Mouse (Mus musculus) erythroblast, embryonic 14.5 days (primary cell): ENCODE measurements around the gene Nrarp. TPM values are rescaled to one million over a fixed set of nuclear protein-coding genes. Genes with fewer than 3 reads are reported as not detected.

Experiments
- H3K27me3 ChIP-seq: 2 replicates; pipeline ENCODE4 v1.6.1; 2012; ENCODE audit warnings: inconsistent platforms; ENCODE audit not compliant: control insufficient read depth
- H3K36me3 ChIP-seq: 2 replicates; pipeline ENCODE4 v1.6.1; 2012; ENCODE audit warnings: mild to moderate bottlenecking, inconsistent platforms; ENCODE audit not compliant: control insufficient read depth
- H3K4me1 ChIP-seq: 2 replicates; pipeline ENCODE4 v1.6.1; 2012; ENCODE audit warnings: inconsistent platforms; ENCODE audit not compliant: control insufficient read depth
- H3K4me3 ChIP-seq: replicated peaks from 2 replicates; pipeline ENCODE3; 2012; ENCODE audit warnings: moderate library complexity, mild to moderate bottlenecking, inconsistent platforms
- H3K9me3 ChIP-seq: 2 replicates; pipeline ENCODE4 v1.6.1; 2012; ENCODE audit warnings: low read length, inconsistent platforms, mixed read lengths; ENCODE audit not compliant: control insufficient read depth
- GATA1 ChIP-seq: IDR thresholded peaks from 2 replicates; pipeline ENCODE4 v1.6.1; 2012; ENCODE audit warnings: low read length, inconsistent platforms, mixed read lengths
- TAL1 ChIP-seq: IDR thresholded peaks from 3 replicates; pipeline ENCODE4 v1.6.1; 2012; ENCODE audit warnings: low read length, inconsistent platforms, mixed read lengths
- polyA plus RNA-seq: library from polyadenylated mRNA; stranded (reverse); fragments of >175 nt; gene quantifications from 2 replicates; pipeline ENCODE4 v1.2.3, GENCODE M21; 2012

The Nrarp gene
- polyA plus RNA-seq, 1 experiment = 0.49 TPM

DNA sequence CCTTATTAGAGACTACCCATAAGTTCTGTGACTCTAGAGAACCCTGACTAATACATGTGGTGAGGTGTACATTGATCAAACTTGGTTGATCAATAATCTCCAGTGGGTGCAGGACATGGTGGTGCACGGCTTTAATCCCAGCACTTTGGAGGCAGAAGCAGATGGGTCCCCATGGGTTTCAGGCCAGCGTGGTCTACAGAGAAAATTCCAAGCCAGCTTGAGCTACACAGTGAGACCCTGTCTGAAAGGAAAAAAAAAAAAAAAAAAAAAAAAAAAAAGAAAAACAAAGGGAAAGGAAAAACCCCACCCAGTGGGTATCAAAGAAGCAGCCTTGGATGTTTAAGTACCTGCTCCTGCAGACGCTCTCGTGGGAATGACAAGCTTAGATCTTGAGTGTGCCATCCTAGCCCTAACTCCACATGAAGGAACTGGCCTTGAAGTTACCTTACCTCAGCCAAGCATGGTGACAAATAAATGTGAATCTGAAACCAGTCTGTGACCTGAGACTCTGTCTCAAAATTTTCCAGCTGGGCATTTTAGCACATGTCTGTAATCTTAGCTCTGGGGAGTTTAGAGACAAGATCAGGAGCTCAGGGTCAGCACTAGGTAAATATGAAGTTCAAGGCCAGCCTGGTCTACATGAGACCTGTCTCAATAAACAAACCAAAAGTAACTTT, 29.1 kb upstream of the Nrarp start:
- TF ChIP-seq GATA1 (no peak), TAL1 (no peak; the same call in 2 of the 3 replicates)
- Histone ChIP-seq H3K36me3 (no peaks in the 10 kb centered on the region), H3K9me3 (no peaks in the 10 kb centered on the region), H3K4me1 (peaks cover 19% of the 10 kb centered on the region), H3K27me3 (no peaks in the 10 kb centered on the region), H3K4me3 (no peak overlapping the region)

DNA sequence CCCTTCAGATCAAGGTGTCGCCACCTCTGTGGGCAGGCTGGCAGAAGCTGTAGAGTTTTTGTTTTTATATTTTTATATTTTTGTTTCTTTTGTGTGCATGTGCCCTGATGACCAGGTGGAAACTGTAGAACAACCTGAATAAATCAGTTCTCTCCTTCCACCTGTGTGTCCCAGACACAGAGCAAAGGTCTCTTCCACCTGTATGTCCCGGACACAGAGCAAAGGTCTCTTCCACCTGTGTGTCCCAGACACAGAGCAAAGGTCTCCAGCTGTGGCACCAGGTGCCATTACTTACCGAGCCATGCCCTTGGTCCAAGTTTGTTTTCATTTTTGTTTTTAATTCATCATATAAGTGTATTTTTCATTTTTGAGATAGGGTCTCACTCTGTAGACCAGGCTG, 24.4 kb upstream of the Nrarp start:
- Histone ChIP-seq H3K4me1 (peaks cover 4% of the 10 kb centered on the region; the same call in 1 of the 2 replicates), H3K9me3 (no peaks in the 10 kb centered on the region), H3K27me3 (no peaks in the 10 kb centered on the region), H3K4me3 (no peak overlapping the region), H3K36me3 (no peaks in the 10 kb centered on the region)
- TF ChIP-seq GATA1 = no peak
- TF ChIP-seq TAL1 = no peak

DNA sequence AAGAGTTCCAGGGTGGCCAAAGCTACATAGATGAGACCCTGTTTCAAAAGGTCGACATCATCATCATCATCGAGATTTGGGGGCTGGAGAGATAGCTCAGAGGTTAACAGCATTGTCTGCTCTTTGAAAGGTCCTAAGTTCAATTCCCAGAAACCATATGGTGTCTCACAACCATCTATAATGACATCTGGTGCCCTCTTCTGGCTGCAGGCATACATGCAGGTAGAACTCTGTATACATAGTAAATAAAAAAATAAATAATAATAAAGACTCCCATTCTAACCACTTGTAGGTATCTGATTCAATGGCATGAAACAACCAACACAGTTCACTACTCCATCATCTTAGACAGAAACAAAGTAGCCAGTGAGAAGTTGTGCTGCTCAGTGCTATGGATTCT, 23.6 kb upstream of the Nrarp start:
- TF ChIP-seq GATA1 = no peak
- TF ChIP-seq TAL1 = no peak
- H3K9me3 ChIP-seq = no peaks in the 10 kb centered on the region
- peaks cover 4% of the 10 kb centered on the region; the same call in 1 of the 2 replicates for H3K4me1 ChIP-seq

DNA sequence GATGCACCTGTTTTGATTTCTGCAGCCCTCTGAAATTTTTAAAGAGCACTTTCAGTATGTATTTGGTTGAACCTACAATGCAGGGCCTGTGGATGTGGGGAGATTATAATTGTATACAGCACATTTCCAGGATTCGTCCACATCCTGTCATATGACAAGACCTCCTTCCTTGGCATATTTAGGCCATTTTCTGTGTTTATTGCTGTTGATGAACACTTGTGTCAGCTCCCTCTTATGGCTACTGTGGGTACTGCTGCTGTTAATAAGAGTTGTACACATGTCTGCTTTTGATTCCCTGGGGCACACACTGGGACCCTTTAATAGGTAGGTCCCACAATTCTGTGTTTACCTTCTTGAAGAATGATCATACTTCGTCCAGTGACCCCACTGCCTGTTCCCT, 22.9 kb upstream of the Nrarp start:
- Histone ChIP-seq H3K9me3 (no peaks in the 10 kb centered on the region), H3K4me3 (no peak overlapping the region), H3K4me1 (peaks cover 2% of the 10 kb centered on the region; the same call in 1 of the 2 replicates), H3K27me3 (no peaks in the 10 kb centered on the region), H3K36me3 (no peaks in the 10 kb centered on the region)
- TF ChIP-seq GATA1 = no peak

More for the DNA sequence above, 23.6 kb upstream of the Nrarp start:
- H3K36me3 ChIP-seq = no peaks in the 10 kb centered on the region
- H3K4me3 ChIP-seq = no peak overlapping the region
- no peaks in the 10 kb centered on the region for H3K27me3 ChIP-seq

DNA sequence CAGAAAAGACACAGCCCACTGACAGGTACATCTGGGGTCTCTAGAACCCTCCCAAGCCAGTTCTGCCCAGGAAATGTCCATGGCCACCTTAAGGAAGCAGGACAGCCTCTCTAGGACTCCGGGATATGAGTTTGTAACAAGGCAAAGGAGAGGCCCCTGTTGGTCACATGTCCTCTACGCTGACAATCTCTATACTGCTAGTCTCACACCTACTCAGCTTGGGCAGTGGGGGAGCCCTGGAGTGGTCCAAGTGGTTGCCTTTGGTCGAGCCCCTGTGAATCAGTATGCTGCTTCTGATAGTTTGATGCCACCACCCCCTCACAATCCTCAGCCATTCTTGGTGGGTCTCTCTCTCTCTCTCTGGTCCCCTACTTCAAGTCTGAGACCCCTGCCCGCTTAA, 13.1 kb upstream of the Nrarp start:
- Histone ChIP-seq H3K36me3 (no peaks in the 10 kb centered on the region), H3K4me3 (peak overlapping the region; percentile 58), H3K27me3 (peaks cover 15% of the 10 kb centered on the region), H3K4me1 (peaks cover 37% of the 10 kb centered on the region), H3K9me3 (no peaks in the 10 kb centered on the region)
- TF ChIP-seq GATA1 = no peak
- TF ChIP-seq TAL1 = no peak

DNA sequence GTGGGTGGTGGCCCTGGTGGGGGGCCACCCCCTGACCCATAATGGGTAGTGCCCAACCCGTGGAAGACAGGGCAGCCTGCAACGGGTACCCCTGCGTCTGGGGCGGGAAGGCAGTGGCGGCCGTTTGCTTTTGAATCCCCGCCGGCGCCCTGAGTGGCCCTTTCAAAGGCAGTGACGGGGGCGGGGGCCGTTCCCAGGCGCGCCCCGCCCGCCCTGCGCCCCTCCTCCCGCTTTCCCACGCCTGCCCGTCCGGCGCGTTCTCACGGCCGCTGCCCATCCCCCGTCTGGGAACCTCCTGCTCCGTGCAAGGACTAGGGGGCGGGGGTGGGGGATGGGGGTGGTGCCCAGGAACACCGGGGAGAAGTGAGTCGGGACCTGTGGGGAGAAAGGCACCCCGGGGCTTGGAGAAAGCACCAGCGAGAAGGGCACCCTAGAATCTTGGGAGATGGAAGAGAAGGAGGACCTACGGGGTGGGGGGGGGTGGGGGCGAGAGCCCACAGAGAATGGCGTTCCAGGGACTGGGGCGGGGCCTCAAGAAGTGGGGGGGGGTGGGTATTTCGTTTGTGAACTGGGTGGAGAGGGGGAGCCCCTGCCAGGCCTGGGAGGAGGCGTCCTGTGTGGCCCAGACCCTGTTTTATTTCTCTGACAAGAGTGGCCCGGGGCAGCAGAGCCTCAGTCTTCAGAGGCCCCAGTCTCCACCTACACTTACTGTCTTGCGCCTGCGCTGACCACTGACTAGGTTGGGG, 12.5 kb upstream of the Nrarp start:
- TF ChIP-seq GATA1 = no peak
- no peak for TF ChIP-seq TAL1

DNA sequence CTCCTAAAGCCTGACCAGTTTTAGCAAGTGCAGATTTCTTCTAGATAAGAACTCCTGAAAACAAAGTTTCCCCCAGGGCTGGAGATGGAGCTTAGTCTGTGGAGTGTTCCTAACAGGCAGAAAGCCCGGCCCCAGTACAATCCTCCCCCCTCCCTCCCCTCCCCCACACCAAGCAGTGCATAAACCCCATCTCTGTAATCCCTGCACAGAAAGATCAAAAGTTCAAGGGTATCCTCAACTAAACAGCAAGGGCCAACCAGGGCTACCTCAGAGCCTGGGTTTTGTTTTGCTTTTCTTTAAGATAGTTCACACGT, 11.9 kb upstream of the Nrarp start:
- peaks cover 48% of the 10 kb centered on the region for H3K4me1 ChIP-seq
- no peak for TF ChIP-seq GATA1
- no peak for TF ChIP-seq TAL1
- no peak overlapping the region for H3K4me3 ChIP-seq
- H3K9me3 ChIP-seq = no peaks in the 10 kb centered on the region
- H3K27me3 ChIP-seq = peaks cover 6% of the 10 kb centered on the region
- H3K36me3 ChIP-seq = no peaks in the 10 kb centered on the region

More for the DNA sequence above, 12.5 kb upstream of the Nrarp start:
- peaks cover 43% of the 10 kb centered on the region for H3K4me1 ChIP-seq
- H3K27me3 ChIP-seq = peaks cover 11% of the 10 kb centered on the region
- peak overlapping the region; percentile 58 for H3K4me3 ChIP-seq
- H3K9me3 ChIP-seq = no peaks in the 10 kb centered on the region
- no peaks in the 10 kb centered on the region for H3K36me3 ChIP-seq

DNA sequence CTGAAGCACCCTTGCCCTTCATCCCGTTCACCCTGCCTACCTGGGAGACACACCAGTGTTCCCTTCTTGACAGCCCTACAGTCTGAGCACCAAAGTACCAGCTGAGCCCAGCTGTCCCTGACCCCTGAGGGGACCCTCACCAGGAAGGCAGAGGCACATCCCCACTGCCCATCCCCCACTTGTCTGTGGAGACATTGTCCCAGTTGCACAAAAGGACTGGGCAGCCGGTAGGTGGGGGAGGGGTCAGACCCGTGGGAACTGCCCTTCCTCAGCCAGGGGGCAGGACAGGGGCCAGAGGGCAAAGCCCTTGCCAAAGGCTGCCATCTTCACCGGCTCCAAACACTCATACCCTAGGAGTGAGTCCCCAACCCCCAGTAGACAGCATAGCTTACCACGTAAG, 10.8 kb upstream of the Nrarp start:
- Histone ChIP-seq H3K36me3 (no peaks in the 10 kb centered on the region), H3K27me3 (no peaks in the 10 kb centered on the region), H3K4me3 (no peak overlapping the region), H3K4me1 (peaks cover 60% of the 10 kb centered on the region), H3K9me3 (no peaks in the 10 kb centered on the region)
- TF ChIP-seq TAL1 (no peak), GATA1 (no peak)

DNA sequence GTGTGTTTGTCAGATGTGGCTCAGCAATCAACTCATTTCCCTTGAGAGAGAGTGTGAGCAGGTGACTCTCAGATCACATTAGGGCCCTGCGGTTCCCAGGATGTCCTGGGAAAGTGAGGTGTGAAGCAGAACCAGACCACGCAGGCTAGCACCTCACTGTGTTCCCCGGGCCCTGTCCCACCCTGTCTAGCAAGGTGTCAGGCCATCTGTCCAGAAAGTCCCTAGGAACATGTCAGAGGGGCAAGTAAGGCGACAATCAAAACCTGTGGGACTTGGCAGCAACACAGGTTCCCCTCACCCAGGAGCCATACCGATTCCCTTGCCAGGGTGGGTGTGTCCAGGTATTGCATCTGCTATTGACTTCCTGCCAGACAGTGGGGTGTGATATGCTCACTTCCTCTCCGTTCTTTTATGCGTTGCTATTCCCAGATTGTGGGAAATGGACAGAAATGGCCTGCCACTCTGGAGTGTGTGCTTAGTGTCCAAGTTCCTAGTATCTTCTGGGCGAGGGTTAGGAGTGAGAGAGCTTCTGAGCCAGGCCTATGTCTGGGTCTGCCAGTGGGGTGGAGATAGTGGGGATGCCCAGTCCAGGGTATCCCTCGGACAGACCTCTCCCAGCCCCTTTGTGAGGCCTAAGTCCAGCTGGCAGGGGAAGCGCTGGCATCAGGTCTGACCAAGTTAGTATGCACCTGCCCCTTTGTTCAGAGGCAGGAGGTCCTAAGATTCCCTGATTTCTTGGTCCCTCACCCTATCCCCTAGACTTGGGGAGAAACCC, 10.0 kb upstream of the Nrarp start:
- TF ChIP-seq GATA1 (no peak), TAL1 (no peak)
- peaks cover 67% of the 10 kb centered on the region for H3K4me1 ChIP-seq
- no peak overlapping the region for H3K4me3 ChIP-seq
- H3K36me3 ChIP-seq = no peaks in the 10 kb centered on the region
- H3K9me3 ChIP-seq = no peaks in the 10 kb centered on the region
- no peaks in the 10 kb centered on the region for H3K27me3 ChIP-seq
